Comparison of ENCODE assay signal across 8 mouse cellular contexts in the genomic region with DNA sequence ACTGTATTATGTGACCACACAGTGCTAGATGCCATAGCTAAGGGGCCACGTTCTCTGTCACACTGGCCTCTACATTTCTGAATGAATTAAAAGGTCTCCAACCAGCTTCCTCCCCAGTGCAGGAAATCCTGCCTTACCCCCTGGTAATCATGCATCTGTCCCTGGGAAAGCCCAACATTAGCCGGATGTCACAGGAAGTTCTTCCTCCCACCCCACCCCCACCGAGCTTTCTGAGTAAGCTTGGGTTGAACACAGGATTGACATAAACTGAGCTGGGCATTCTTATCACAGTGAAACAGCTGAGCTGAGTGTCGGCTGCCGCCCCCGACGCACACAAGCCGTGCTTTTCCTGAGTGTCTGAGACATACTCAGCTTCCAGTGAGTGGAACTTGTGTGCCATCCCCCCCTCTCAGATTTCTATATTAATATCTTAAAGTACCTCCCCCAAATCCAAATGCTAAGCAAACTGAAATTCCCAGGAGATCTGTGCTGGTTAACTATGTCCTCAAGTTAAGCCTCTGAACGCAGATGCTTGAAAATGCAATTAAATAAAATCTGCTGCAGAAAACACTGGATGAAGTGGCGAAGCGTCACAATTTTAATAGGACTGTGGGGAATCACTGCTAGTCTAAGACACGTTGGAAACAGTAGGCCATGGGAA. TPM values are rescaled to one million over a fixed set of nuclear protein-coding genes. Genes with fewer than 3 reads are reported as not detected.
DNase-seq lines count a peak whose midpoint lies in the region; ATAC-seq lines count a peak whose summit lies in the region.

No protein-coding gene starts in this region.

- 22% methylated on average over 12 of the region's 12 CpGs for WGBS in heart, embryonic 15.5 days

- no peaks in the 10 kb centered on the region; the same call in 1 of the 2 replicates for H3K27me3 ChIP-seq in heart, embryonic 15.5 days

- H3K9ac ChIP-seq in heart, embryonic 15.5 days, result no peak overlapping the region

- peak overlapping the region; percentile 76 for H3K27ac ChIP-seq in heart, embryonic 15.5 days

- H3K36me3 ChIP-seq in heart, embryonic 15.5 days, result no peaks in the 10 kb centered on the region

- peak; percentile 46 for ATAC-seq in activated CD4-positive, CD25-positive, alpha-beta regulatory T cell, adult 4 months
- ATAC-seq in heart, embryonic 15.5 days (replicated peaks; ENCODE audit: insufficient number of reproducible peaks, insufficient read depth, low FRiP score, low read depth), result peak; percentile 67
- ATAC-seq in megakaryocyte-erythroid progenitor cell, adult 5-6 weeks (replicated peaks; ENCODE audit: low FRiP score, low TSS enrichment, poor library complexity, severe bottlenecking), result peak; percentile 79

- no peak overlapping the region for H3K4me3 ChIP-seq in heart, embryonic 15.5 days

- peak; percentile 56 for DNase-seq in embryo, embryonic 10.5 days (ENCODE audit: low spot score)
- no peak for DNase-seq in embryo, embryonic 10 days (ENCODE audit: low spot score)
- peak; percentile 48 to 59 for DNase-seq in kidney, postnatal 25 days
- no peak for DNase-seq in testis, postnatal 14 days (ENCODE audit: low spot score)
- no peak for DNase-seq in layer of hippocampus, adult 8-10 months (ENCODE audit: low spot score in 2 of 2)

- H3K4me2 ChIP-seq in heart, embryonic 15.5 days, result peak overlapping the region; percentile 34

- H3K4me1 ChIP-seq in heart, embryonic 15.5 days (replicated peaks), result peaks cover 48% of the 10 kb centered on the region

- no peaks in the 10 kb centered on the region for H3K9me3 ChIP-seq in heart, embryonic 15.5 days (replicated peaks)

RNA-seq across cellular contexts. Expression of a gene that starts 38.3 kb away (rescaled TPM):
- polyA plus RNA-seq in activated CD4-positive, CD25-positive, alpha-beta regulatory T cell, adult 4 months (2017; shearing (Covaris generic)), result under 1 TPM; 0.18 to 0.20 TPM
- 7.1 and 7.6 TPM in 2 replicates for polyA plus RNA-seq in heart, embryonic 15.5 days (2015; fragmentation: Nextera tagmentation; extraction: Ambion mirVana)
- total RNA-seq in megakaryocyte-erythroid progenitor cell, adult 5-6 weeks (2014; fragmentation: Nextera tagmentation), result 0.07 and 0.84 TPM in 2 replicates
- not detected in 2 replicates for total RNA-seq in megakaryocyte-erythroid progenitor cell, adult 5-6 weeks (2017)
- 10 to 100 TPM in 3 of 4 experiments, 1 to 10 TPM in 1; 9.1 to 13.0 (median 10.6) TPM for total RNA-seq in layer of hippocampus, adult 8-10 months (2022)

Comparison
In these comparisons a context has a peak if more than half of its experiments do, and no peak if none do; other contexts are left out.
1. DNase-seq: peak in embryo, embryonic 10.5 days (single experiment) and kidney, postnatal 25 days (2 of 2); none in embryo, embryonic 10 days (single experiment), testis, postnatal 14 days (single experiment) and layer of hippocampus, adult 8-10 months (0 of 2).
2. RNA of a gene that starts 38.3 kb away (total RNA-seq): 9.1 to 13.0 TPM in layer of hippocampus, adult 8-10 months; 0.07 to 0.84 TPM in megakaryocyte-erythroid progenitor cell, adult 5-6 weeks; every median in the first group is over 4 times any median in the second.
3. Peak in every context shown above with its lines, with median percentiles within 50 percentile points of each other: ATAC-seq.